8 mouse cellular contexts compared by ENCODE assay signal in the genomic region with DNA sequence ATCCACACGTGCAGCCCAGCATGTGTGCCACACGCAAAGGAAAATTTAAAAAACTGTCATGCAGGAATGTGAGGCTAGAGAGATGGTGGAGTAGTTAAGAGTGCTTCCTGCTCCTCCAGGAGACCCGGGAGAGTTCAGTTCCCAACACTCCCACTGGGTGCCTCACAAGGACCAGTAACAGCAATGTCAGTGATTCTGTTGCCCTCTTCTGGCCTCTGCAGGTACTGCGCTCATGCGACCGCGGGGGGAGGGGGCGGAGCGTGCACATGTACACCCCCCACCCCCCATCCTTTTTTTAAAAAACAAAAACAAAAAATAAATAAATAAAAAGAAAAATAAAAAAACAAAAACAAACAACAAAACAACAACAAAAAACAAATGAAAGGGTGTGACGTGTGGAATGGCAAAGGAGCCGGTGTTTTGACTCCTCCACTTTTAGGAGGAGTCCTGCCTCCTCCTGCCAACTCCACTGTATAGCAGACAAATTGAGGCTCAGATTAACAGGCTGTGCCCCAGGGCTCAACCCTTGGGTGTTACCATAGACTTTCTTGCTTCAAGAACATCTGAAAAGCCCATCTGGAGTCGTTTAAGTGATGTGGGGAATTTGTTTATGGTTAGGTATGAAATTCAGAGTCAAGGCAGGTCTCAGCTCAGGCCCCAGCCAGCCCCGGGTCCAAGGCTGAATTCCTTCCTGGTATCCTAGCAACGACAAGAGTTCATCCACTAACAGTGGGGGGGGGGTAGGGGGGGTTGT. TPM values are rescaled to one million over a fixed set of nuclear protein-coding genes. Genes with fewer than 3 reads are reported as not detected.
DNase-seq lines count a peak whose midpoint lies in the region; ATAC-seq and TF ChIP-seq lines count a peak whose summit lies in the region.

No protein-coding gene starts in this region.

- TF ChIP-seq CTCF in liver, embryonic 14.5 days (IDR thresholded peaks at IDR 0.05; ENCODE audit: low read depth): peak; percentile 85

- no peaks in the 10 kb centered on the region for H3K36me3 ChIP-seq in neural tube, embryonic 15.5 days
- H3K36me3 ChIP-seq in liver, embryonic 14.5 days (replicated peaks; ENCODE audit: control insufficient read depth, insufficient read depth, low read depth): no peaks in the 10 kb centered on the region

- peak; percentile 84 for DNase-seq in neural tube, embryonic 10.5 days (ENCODE audit: extremely low spot score, low spot score)
- peak; percentile 28 for DNase-seq in cerebellum, adult 11-12 months
- DNase-seq in frontal cortex, postnatal 10 days (ENCODE audit: low spot score in 2 of 2): peak; percentile 53 to 62
- DNase-seq in kidney, postnatal 10 days: peak; percentile 75
- DNase-seq in liver, embryonic 14.5 days (ENCODE audit: low read depth in 3 of 3, low spot score in 3 of 3): no peak
- peak; percentile 55 for DNase-seq in retina, postnatal 7 days (ENCODE audit: low read depth, low spot score)
- peak; percentile 65 for DNase-seq in urinary bladder, postnatal 25 days (ENCODE audit: low spot score)

- H3K27ac ChIP-seq in neural tube, embryonic 15.5 days (replicated peaks): no peak overlapping the region
- H3K27ac ChIP-seq in liver, embryonic 14.5 days: no peak overlapping the region

- ATAC-seq in neural tube, embryonic 15.5 days (ENCODE audit: low FRiP score): no peak
- ATAC-seq in liver, embryonic 14.5 days (ENCODE audit: insufficient read depth): no peak

- TF ChIP-seq EP300 in liver, embryonic 14.5 days (IDR thresholded peaks at IDR 0.05; ENCODE audit: low read depth): no peak

- H3K9ac ChIP-seq in neural tube, embryonic 15.5 days (replicated peaks): no peak overlapping the region
- H3K9ac ChIP-seq in liver, embryonic 14.5 days (replicated peaks): no peak overlapping the region

- H3K27me3 ChIP-seq in neural tube, embryonic 15.5 days (replicated peaks): no peaks in the 10 kb centered on the region
- no peaks in the 10 kb centered on the region for H3K27me3 ChIP-seq in liver, embryonic 14.5 days (ENCODE audit: control insufficient read depth, insufficient read depth, low read length)

- WGBS in neural tube, embryonic 15.5 days: 5% methylated on average over 14 of the region's 14 CpGs
- 11% methylated on average over 14 of the region's 14 CpGs for WGBS in liver, embryonic 14.5 days (ENCODE audit: insufficient replicate concordance)

- H3K4me2 ChIP-seq in neural tube, embryonic 15.5 days: no peak overlapping the region
- H3K4me2 ChIP-seq in liver, embryonic 14.5 days (ENCODE audit: low read depth): no peak overlapping the region

- no peaks in the 10 kb centered on the region for H3K9me3 ChIP-seq in neural tube, embryonic 15.5 days (replicated peaks)
- H3K9me3 ChIP-seq in liver, embryonic 14.5 days (ENCODE audit: control insufficient read depth, low read length): no peaks in the 10 kb centered on the region

- no peak overlapping the region for H3K4me3 ChIP-seq in neural tube, embryonic 15.5 days (replicated peaks)
- no peak overlapping the region for H3K4me3 ChIP-seq in liver, embryonic 14.5 days (ENCODE audit: insufficient read depth in 1 of 2, low read depth in 2 of 2, low read length in 2 of 2)

- H3K4me1 ChIP-seq in neural tube, embryonic 15.5 days: peaks cover 7% of the 10 kb centered on the region
- peaks cover 0 to 5% of the 10 kb centered on the region in 2 experiments; a peak in 2 of 4 replicates for H3K4me1 ChIP-seq in liver, embryonic 14.5 days (replicated peaks; ENCODE audit: control insufficient read depth in 2 of 2, insufficient read depth in 2 of 2, low read length in 1 of 2)

RNA-seq across cellular contexts. Expression of a gene that starts 4.0 kb away (rescaled TPM):
- not detected in 2 replicates for polyA plus RNA-seq in neural tube, embryonic 15.5 days (2015; fragmentation: Nextera tagmentation; extraction: Ambion mirVana)
- not detected in 2 replicates for polyA plus RNA-seq in liver, embryonic 14.5 days (2012; rRNA removed)
- polyA plus RNA-seq in liver, embryonic 14.5 days (2014; fragmentation: Nextera tagmentation; extraction: Ambion mirVana): not detected in 2 replicates

RNA-seq across cellular contexts. Expression of a gene that starts 7.3 kb away (rescaled TPM):
- 20.5 TPM in 1 of 2 replicates, not detected in the other for polyA plus RNA-seq in neural tube, embryonic 15.5 days (2015; fragmentation: Nextera tagmentation; extraction: Ambion mirVana)
- 1.2 and 3.3 TPM in 2 replicates for polyA plus RNA-seq in liver, embryonic 14.5 days (2012; rRNA removed)
- polyA plus RNA-seq in liver, embryonic 14.5 days (2014; fragmentation: Nextera tagmentation; extraction: Ambion mirVana): 2.9 and 3.7 TPM in 2 replicates

RNA-seq across cellular contexts. Expression of a gene that starts 22.2 kb away (rescaled TPM):
- polyA plus RNA-seq in neural tube, embryonic 15.5 days (2015; fragmentation: Nextera tagmentation; extraction: Ambion mirVana): 17.5 and 20.2 TPM in 2 replicates
- polyA plus RNA-seq in liver, embryonic 14.5 days (2012; rRNA removed): not detected in 2 replicates
- polyA plus RNA-seq in liver, embryonic 14.5 days (2014; fragmentation: Nextera tagmentation; extraction: Ambion mirVana): not detected in 2 replicates

RNA-seq across cellular contexts. Expression of a gene that starts 22.6 kb away (rescaled TPM):
- not detected in 2 replicates for polyA plus RNA-seq in neural tube, embryonic 15.5 days (2015; fragmentation: Nextera tagmentation; extraction: Ambion mirVana)
- polyA plus RNA-seq in liver, embryonic 14.5 days (2012; rRNA removed): 0.03 TPM in 1 of 2 replicates, not detected in the other
- not detected in 2 replicates for polyA plus RNA-seq in liver, embryonic 14.5 days (2014; fragmentation: Nextera tagmentation; extraction: Ambion mirVana)

RNA-seq across cellular contexts. Expression of a gene that starts 35.9 kb away (rescaled TPM):
- polyA plus RNA-seq in neural tube, embryonic 15.5 days (2015; fragmentation: Nextera tagmentation; extraction: Ambion mirVana): 27.2 and 51.1 TPM in 2 replicates
- polyA plus RNA-seq in liver, embryonic 14.5 days (2012; rRNA removed): 5.3 and 7.3 TPM in 2 replicates
- polyA plus RNA-seq in liver, embryonic 14.5 days (2014; fragmentation: Nextera tagmentation; extraction: Ambion mirVana): 3.5 and 3.6 TPM in 2 replicates

Comparison
In these comparisons a context has a peak if more than half of its experiments do, and no peak if none do; other contexts are left out.
1. DNase-seq: peak in neural tube, embryonic 10.5 days (single experiment), cerebellum, adult 11-12 months (single experiment), frontal cortex, postnatal 10 days (2 of 2), kidney, postnatal 10 days (single experiment), retina, postnatal 7 days (single experiment) and urinary bladder, postnatal 25 days (single experiment); none in liver, embryonic 14.5 days (0 of 3).
2. RNA of a gene that starts 22.2 kb away (polyA plus RNA-seq): 17.5 to 20.2 TPM in neural tube, embryonic 15.5 days; not detected in liver, embryonic 14.5 days; every median in the first group is over 10 times any median in the second.